Mouse (Mus musculus): ENCODE data around the gene Lipa.

Lipa gene

DNA sequence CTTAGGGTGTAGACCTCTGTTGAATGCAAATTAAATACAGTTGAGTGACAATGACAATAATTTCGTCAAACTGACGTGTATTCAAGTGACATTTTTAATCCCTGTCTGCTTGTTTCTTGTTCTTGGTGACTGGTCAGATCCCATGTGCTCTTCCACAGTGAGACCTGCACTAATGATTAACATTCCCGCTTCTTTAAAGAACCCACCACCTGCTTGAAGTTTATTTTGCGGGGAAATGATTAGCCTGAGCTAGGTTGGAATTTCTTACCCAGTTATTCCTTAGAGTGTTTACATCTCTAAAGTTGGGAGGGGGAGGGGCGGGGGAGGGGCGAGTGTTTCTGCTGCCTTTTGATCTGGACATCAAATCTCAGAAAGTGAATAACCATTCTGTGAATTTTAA, 59.1 kb downstream of the Lipa start:
- DNase-seq (ENCODE audit: low spot score in 2 of 2), result no peak

DNA sequence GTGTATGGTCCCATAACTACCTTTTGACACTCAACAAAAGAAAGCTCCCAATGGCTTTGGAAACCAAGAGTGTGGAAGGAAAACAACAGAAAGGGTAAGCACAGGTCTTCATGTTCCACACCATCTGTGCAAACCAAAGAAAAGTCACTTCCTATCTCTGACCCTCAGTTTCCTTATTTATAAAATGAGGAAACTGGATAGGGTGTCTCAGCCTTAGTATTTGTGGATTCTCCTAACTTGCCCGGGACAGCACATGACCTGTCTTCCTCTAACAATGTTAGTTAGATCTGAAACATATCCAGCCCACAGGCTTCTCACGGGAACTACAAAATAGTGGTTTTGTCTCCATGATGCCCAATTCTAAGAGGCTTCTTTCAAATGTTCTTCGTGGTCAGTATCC, 62.8 kb downstream of the Lipa start:
- no peak for DNase-seq (ENCODE audit: low spot score in 2 of 2)

DNA sequence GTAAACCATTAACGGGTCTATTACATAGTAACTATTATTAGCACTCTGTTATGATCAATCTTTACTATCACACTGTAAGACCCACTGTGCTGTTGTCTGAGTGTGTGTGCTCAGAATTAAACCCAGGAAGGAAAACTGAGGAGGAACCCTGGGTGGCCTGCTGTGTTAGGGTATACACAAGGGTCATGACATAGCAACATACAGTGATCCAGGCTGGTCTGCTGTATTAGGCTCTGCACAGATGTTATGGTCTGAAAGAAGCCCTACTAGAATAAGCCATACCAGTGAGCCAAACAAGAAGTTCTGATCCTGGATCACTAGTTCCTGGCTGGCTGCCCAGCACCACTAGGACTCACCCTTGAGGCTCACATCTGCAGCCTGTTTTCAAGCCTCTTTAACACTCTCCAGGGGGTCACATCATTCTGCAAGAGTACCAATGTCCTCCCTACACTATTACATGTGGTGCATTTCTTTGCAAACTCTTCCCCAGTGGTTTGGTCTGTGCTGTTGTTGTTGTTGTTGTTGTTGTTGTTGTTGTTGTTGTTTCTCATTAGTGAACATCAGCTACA, 65.7 kb downstream of the Lipa start:
- DNase-seq (ENCODE audit: low spot score in 2 of 2), result no peak

DNA sequence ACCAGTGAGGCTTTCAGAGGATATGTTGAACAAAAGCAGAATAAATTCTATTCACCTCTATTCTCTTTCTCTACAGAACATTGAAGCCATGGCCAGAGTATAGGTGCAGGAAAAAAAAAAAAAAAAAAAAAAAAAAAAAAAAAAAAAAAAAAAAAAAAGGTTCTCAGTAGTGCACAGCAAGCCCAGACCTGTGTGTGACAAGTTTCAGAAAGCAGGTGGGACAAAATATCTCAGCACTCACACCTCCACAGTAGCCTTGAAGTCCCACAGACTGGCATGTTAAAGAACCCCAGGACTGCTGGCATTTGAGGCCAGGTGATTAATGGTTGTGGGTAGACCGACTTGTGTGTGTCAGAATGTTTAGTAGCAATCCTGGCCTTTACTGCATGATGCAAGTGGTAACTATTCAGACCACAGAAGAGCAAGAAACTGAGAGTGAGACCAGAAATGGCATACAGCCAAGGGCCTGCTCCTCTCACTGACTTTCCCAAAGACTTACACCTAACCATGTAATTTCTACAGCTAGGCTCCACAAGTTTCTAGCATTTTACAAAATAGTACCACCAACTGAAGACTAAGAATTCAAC, 76.4 kb downstream of the Lipa start:
- DNase-seq (ENCODE audit: low spot score in 2 of 2), result no peak

DNA sequence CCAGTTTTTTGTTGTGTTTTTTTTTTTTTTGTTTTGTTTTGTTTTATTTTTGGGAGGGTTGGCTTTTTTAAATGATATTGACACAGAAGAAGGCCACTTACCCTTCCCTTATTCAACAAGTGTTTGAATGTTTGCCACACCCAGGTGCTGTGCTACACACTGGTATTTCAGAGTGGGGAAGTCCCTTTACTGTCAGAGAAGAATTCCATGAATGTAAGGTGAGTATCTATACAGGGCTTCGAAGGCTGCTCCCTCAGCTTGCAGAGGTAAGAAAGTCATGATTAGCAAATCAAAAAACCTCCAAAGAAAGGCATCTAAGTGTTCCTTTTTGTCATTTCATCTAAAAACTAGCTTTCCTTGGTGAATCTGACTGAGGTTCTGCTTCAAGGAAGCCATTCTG, 78.4 kb downstream of the Lipa start:
- no peak for DNase-seq (ENCODE audit: low spot score in 2 of 2)

DNA sequence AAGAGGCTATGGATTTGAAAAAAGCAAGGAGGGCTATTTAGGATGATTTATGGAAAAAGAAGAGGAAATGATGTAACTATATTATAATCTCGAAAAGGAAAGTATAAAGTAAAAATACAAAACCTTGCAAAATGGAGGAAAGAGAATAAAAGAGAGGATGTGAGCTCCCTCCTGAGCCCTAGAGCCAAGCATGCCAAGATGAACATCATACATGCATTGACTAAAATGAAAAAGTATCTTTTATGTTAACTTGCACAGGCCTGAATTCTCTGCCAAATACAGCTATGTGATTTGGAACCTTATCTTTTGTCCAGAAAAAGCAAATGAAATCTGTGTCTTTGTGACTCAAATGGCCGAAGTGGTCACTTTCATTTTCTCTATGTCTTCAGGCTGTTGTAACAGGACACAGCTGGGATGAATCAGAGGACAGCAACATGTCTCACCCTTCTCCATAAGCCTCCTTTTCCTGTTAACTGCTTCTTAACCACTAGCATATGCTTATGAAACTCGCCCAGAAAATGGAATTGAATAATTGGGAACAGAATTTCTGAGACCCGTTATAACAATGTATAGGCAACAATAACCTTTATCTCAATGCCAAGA, 81.8 kb downstream of the Lipa start:
- DNase-seq (ENCODE audit: low spot score in 2 of 2), result no peak

DNA sequence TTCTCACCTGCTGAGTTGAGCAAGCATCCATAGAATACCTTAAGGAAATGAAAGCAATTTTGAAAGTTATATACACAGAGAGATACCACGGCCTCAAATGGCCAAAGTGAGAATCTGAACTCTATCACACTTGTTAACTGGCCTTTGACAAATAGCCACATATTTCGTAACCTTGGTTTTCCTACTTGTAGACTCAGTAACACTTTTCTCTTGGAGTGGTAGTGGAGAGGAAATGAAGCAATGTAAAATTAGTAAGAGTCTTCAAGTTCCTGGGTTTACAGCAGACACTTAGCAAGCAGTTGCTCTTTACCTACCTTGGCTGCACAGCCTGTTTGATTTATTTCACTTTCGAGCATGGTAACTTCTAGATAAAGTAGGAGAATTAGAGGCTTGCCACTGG, 82.5 kb downstream of the Lipa start:
- DNase-seq (ENCODE audit: low spot score in 2 of 2), result no peak

All from right cerebral cortex, postnatal 10 days (tissue).